Mouse (Mus musculus) left cerebral cortex, adult 8-10 months (tissue): ENCODE results near the gene Srsf4. TPM values are rescaled to one million over a fixed set of nuclear protein-coding genes. Genes with fewer than 3 reads are reported as not detected.

Experiments used
- DNase-seq, 2 experiments: peaks; one replicate each; pipeline ENCODE4 v3.0.0; 2022; ENCODE audit warnings: low spot score in 2 of 2
- total RNA-seq, 4 experiments: library from RNA; stranded (reverse); gene quantifications; 2 replicates each; pipeline ENCODE4 v1.2.4; 2022

The Srsf4 gene
- 10 to 100 TPM; 59.8 to 68.7 (median 65.7) TPM for total RNA-seq

DNA sequence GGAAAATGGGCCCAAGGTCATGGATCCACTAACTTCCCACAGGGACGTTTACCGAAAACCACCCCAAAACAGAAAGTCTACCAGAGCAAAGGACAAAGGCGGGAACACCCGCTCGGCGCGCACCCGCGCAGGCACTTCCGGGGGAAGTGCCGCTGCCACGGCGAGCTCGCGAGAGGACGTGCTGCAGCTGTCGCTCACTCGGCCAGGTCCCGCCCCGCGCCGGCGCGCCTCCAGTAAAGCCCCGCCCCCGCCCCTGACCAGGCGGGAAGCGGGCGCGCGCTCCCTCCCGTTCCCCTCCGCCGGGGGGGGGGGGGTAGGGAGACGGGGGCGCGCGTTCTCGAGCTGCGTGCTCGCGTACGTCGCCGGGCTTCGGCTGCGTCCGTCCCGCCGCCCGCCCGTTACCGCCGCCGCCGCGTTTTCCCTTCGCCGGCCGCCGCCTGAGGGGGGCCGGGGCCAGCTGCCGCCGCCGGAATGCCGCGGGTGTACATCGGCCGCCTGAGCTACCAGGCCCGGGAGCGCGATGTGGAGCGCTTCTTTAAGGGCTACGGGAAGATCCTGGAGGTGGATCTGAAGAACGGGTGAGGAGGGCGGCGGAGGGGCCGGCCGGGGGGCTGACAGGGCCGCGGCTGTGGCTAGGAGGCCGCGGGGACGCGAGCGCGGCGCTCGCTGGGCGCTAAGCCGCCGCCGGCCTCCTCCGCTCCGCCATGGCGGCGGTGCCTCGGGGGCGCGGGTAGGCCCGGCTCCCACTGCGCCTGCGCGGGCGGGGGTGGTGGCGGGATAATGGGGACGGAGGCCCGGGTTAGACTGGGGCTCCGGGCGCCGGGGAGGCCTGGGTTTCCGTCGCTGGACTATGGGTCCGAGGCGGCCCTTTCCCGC, at the start of gene Srsf4:
Srsf4 (plus strand) TSS at position 325 of the 876 bp plus-strand sequence.
- DNase-seq: peak; percentile 76 to 94

DNA sequence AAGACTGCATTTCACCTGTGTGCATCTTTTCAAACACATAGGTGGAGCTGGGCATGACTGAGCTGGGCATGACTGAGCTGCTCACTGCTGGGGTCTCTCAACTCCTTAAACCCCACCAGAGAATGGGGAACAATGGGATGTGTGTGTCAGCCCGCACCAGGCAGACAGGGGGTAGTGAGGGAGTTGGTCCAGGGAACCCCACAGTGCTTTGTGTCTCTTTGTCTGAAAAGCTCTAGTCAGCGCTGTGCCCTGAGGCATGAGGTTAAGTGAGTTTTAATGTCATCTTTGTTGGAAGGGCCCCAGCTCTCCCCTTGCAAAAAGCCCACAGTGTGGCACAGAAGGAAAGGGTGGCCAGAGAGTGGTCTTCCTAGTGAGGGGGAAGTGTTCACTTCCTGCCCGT, 48.5 kb upstream of the Srsf4 start:
- no peak for DNase-seq

DNA sequence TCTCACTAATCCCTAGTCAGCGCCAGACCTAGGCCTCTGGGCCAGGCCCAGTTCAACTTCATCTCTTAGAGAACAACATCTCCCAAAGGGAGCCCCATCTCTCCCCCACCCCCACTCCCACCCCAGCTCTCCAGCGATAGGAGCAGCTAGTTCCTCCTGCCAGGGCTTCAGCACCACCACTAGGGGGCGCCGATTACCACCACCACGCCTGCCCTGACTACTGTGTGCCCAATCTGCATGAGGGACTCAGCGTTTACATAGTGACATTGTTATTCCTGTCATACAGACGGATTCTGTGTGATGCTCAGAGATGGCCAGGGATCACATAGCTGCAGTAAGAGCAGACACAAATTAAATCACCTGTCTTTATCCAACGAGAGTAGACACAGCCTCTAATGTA, 47.6 kb upstream of the Srsf4 start:
- no peak for DNase-seq

DNA sequence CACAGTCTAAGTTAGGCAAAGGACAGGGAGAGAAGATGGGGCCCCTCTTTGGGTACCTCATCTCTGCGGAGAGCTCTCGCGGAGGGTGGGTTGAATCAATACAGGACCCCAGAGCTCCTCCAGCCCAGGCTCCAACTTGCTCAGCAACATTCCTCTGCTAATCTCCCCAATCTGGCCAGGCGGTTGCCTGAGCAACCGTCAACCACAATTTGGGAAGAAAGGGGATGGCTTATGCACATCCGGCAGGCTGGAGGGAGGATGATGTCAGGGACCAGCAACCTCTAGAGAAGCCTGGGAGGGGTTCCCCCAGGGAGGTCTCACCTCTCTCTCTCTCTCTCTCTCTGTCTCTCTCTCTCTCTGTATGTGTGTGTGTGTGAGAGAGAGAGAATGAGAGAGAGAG, 46.5 kb upstream of the Srsf4 start:
- DNase-seq: no peak

DNA sequence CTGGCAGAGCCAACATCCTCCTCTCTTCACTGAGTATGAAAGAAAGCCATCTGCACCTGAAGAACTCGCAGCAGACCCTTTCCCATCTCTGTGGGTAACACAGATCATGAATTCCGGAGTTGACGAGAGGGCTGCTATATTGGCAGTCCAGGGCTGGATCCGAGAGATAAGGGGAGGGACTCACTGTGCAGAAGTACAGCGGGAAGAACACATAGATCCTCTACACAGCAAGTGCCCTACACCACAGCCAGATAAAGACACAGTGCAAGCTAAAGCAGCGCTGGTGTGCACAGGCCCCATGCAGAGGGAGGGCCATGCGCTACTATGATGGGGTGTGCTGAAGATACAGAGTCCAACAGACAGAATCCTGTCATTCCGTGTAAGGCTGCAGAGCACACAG, 44.3 kb upstream of the Srsf4 start:
- no peak for DNase-seq

DNA sequence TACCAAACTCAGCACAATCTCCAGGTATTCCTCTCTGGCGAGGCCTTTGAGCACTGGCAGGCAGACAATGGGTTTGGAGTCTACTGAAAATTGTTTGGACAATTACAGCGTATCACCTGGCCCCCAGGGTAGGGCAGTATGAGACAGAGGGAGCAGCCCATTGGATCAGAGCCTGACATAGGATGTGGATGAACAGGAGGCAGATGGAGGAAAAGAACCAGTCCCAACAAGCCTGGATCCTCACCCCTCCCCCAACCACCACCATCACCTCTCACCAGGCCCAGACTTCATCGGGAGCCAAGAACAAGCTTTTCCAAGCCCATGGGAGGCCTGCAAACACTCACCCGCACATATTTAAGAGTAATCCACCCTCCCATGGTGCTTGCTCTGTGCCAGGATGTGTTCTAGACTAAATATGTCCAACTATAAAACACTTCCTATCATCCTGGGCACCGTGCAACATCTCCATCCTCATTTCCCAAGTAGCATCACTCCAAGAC, 41.8 kb upstream of the Srsf4 start:
- no peak for DNase-seq

DNA sequence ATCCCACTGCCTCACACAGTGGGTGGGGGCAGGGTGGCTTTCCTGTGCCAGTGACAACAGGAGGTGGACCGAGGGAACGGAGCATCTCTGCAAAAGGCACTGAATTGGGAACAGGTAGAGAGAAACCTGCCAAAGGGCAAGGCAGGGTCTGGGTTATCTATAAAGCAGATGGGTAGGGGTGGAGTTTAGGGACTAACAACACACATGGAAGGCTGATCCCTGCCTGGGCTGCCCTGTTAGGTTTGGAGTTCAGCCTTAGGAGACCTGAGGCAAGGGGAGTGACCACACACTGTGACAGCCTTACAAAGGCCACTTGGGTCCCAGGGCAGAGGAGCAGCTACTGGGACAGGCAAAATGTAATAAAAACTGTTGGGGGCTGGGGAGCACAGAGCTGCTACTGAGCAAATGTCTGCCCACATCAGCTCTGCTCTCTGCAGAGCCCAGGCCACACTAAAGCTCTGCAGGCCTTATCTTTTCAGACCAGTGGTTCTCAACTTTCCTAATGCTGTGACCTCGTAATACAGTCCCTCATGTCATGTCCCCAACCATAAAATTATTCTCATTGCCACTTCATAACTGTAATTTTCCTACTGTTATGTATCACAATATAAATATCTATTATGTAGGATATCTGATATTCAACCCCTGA, 40.5 kb upstream of the Srsf4 start:
- no peak for DNase-seq

DNA sequence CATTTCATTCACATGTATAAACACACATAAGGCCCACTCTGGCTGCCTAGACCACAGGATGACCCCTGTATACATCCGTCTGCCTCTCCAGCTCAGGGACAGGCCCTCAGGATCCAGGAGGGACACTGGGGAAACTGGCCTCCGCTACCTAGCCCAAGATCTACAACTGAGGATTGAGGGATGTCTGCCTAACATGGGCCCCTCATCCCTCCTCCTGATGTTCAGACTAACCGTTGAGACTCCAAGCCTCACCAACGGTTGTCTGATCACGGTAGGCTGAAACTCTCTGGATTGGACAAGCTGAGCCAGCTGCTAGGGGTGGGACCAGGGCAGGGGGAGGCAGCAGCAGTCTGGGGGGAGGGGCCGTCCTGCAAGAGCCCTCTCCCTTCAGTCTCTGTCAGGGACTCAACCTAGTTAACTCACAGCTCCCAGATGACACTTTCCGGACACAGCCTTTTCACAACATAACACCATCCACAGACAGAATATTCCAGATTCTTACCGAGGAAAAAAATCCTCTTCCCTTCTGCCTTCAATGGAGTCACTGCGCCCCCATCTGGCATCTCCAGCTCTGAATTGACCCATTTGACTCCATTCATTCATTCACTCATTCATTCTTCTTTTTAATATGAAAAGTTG, 39.3 kb upstream of the Srsf4 start:
- no peak for DNase-seq

DNA sequence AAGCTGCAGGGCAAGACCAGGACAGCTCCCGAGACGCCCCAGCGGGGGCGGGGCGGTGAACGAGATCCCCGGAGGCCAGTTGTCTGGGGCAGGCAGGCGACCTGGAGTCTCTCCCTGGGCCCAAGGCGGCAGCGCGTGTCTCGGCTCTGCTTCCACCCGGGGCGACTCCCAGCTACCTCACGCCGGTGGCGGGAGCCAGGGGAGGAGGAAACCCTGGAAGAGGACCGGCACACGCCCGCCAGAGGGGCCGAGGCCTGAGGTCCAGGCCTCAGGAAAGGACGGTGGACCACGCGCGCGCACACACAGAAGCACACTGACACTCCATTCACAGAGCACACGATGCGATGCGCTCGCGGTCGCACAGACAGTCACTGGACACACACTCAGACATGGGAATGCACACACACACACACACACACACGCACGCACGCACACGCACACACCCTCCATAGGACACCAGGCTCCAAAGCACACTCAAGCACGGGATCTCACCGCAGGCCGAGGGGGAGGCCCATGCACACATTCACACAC, 37.0 kb upstream of the Srsf4 start:
- no peak for DNase-seq

DNA sequence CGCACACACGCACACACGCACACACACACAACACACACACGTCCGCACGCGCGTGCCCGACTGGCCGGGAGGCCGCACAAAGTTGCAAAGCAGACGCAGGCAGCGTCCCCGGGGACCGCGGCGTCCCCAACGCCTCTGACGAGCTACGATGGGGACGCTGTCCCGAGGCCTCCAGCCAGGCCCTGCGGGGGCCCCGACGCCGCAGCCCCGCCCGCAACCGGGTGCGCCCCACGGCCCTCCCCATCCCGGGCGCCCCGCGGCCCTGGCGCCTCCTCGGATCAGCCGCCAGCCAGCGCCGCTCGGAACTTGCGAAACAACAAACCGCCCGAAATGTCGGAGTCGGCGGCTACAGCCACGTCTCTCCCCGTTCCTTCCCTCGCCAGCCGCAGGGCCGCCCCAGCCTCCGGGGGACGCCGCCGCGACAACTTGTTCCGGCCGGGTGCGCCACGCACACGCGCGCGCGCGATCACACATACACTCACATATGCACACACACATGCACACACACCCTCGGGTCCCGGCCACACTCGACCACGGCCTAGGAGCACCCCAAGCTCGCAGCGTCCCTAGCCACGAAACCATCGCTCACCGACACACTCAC, 36.4 kb upstream of the Srsf4 start:
- no peak for DNase-seq

DNA sequence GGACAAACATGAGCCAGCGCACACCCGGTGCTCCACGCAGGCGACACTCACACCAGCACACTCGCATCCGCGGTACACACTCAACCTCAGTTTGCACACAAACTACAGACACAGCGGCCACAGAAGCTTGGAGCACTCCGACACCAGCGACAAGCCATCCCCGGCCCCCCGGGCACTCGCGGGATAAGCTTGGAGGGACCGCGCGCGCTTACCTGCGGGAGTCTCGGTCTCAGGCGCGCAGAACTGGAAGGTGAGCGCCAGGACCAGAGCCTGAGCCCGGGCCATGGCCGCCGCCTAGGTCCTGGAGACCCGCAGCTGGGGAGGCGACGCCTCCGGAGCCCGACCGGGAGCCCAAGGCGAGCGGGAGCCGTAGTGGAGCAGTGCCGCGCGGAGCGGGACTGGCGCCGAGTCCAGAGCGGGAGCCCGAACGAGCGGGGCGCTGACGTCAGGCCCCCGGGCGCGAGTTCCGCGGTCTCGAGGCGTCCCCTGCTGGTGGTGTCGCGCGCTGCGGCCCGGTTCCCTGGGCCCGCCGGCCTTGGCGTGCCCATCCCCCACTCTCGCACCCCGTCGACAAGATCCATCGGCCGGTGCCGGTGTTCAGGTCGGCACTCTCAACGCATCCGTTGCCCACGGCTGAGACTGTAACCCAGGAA, 35.4 kb upstream of the Srsf4 start, which contains the start of gene Ptpru:
Ptpru (minus strand) TSS at position 417 of the 653 bp plus-strand sequence.
- peak; percentile 62 to 94 for DNase-seq

DNA sequence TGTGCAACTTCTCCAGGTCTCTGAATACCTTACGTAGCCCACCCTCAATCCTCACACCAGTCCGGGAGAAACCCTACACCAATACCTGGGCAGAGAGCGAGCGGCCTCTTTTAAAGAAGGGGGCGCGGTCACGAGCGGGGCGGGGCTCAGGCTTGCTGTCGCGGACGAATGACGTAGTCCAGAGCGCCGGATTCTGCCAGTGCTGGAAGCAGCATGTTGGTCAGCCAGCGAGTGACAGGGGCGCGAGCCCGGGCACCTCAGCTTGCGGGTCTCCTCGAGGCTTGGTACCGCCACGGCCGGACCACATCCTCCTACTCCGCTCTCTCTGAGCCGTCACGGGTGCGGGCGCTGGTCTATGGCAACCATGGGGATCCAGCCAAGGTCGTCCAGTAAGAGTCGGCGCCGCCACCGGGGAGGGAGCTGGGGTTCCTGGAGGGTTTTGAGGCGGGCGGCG, 30.1 kb upstream of the Srsf4 start, which contains the start of gene Mecr:
Mecr (plus strand) TSS at position 181 of the 454 bp plus-strand sequence.
- peak; percentile 86 to 90 for DNase-seq

DNA sequence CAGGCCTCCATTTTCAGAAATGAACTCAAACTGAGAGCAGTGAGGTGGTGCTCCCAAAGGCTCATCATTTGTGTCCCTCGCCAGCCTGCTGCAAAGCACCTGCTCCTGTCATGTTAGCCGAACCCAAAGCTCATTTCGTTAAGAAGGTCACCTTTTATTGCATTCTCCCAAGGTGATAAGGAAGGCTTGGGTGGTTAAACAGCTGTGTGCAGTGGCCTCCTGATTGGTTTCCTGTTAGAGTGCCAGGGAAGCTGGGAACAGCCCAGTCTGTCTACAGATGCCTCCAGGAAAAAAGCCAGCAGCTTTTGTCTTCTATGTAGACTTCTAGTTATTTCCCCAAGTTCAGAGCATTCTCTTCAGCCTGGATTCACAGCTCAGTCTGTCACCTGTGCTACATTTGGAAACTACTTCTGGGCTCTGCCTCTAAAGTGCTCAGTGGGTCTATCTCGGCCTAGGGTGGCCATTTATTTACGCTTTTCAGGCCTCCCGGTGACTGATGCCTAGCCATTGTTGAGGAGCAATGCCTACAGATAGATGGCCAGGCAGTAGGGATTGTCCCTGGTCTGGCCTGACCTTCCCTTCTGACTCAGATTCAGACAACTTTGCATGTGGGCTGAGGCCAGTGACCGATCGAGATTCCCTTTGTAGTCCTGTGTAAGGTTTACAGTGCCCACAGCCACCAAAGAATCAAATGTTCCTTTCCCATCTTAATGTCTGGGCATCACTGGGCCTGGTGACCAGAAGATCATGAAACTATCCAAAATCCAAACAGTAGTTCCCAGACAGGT, 27.2 kb upstream of the Srsf4 start:
- no peak for DNase-seq

DNA sequence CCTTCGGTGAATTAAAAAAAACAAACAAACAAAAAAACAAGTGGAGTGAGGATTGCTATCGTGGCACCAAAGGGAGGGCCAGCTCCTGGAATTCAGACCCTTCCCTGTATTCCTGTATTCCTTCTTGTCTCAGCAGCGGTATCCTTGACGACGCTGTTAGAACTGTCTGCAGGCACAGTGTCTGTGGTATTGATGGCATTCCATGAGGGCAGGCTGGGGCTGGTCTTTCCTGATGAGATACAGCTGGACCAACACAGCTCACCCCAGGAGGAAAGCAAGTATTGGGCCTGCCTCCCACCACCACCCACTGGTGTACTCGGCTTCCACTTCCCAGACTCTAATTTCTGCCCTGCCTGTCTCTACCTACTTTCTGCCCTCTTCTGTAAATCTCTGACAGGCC, 25.3 kb upstream of the Srsf4 start:
- DNase-seq: no peak

DNA sequence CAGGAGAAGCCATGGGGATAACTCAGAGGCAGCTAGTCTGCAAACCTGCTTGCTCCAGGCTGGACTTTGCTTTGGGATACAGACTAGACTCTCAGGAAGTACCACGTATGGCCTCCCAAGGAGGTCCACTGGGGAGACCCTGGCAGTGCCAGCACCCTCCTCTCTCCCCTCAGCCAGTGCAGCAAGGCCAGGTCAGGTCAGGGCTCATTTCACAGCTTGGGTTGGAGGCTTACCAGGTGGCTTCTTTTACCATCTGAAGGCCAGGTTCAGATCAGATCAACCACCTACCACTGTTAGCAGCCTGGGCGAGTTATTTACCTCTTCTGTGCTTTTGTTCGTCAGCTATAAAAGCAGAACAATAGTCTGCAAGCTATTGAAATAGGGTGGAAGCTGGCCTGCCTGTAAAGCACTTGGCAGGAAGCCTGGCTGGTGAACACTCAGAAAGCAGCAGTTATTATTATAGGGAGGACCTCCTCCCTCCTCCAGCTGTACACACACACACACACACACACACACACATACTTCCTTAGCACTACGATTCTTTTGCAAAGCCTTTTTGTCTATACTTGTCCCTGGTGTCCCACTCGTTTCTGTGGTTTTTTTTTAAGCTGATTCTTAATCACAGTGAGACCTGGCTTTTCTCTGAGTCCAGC, 23.3 kb upstream of the Srsf4 start:
- DNase-seq: peak in 1 of 2 experiments; percentile 67

DNA sequence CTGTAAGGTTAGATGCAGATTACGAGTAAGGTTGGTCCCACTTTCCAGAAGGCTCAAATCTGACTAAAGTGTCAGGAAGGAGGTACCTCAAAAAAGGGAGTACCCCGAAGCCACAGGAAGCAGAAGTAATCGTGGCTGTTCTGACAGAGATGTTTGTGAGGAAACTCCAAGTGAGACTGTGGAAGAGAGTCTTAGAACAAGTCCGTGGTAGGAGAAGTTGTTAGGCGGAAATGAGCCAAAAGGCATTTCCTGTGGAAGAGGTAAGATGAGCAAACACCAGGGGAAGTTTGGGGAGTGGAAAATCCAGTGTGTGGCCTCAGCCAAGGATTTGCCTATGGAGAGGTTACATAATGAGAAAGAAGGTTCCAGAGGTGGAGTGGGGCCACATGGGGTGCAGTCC, 18.5 kb upstream of the Srsf4 start:
- DNase-seq: no peak

DNA sequence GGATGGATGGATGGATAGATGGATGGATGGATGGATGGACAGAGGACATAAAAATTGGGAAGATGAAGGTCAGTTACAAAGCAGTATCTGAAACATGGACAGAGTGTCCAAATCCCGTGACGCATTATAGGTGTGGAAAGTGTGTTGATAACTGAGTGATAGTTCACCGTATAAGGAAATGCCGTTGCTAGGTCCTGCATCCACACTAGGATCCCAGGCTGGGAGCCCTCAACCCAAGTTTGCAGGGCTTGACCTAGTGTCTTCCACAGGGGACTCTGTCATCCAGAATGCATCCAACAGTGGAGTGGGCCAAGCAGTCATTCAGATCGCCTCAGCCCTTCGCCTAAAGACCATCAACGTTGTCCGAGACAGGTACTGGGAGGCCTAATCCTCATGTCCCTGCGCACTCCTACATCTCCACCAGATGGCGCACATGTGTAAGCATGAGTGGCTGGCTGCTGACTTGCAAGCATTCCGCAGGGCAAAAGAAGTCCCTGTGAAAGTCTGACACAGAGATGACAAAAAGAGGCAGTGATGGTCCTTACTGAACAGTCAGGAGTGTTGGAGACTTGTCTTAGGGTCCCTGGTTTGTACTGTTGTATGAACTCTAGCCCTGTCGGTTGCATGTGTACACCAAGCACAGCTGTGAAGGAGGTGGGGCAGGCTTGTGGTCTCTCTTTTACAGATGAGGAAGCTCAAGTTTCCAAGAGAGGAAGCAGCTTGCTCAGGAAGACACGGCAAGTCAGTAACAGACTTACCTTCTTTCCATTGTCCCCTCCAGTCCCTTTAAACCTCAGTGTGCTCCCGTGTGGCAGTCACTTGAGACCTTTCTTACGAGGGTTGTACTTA, 12.7 kb upstream of the Srsf4 start:
- DNase-seq: peak; percentile 46 to 73

DNA sequence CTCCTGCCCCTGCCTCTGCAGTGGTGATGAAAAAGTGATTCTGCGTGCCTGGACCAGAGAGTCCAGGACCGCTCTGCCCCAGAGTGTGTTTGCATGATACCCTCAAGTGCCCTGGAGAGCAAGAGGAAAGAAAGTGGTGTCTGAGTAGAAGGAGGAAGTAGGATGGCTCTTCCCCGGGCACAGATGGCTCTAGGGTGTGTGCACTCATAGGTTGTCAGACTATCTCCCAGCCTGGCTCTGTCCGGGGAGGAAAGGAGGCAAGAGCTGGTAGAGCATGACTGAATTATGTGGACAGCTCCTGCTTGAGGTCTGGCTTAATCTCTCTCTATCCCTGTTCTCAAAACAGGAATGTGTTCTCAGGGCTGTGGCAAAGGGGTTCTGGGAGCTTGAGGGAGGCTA, 12.1 kb upstream of the Srsf4 start:
- DNase-seq: no peak
